Mouse (Mus musculus) thymus, postnatal 14 days (tissue): Measurements from ENCODE around the gene Hmgn1.
"Not testable (repeated sequence)": the region's sequence is repeated elsewhere in the genome, so short reads cannot be mapped to it uniquely, and the experiment has no call there.

Experiments used
- DNase-seq: peaks from one replicate; pipeline ENCODE4 v3.0.0; 2021

Hmgn1 gene

DNA sequence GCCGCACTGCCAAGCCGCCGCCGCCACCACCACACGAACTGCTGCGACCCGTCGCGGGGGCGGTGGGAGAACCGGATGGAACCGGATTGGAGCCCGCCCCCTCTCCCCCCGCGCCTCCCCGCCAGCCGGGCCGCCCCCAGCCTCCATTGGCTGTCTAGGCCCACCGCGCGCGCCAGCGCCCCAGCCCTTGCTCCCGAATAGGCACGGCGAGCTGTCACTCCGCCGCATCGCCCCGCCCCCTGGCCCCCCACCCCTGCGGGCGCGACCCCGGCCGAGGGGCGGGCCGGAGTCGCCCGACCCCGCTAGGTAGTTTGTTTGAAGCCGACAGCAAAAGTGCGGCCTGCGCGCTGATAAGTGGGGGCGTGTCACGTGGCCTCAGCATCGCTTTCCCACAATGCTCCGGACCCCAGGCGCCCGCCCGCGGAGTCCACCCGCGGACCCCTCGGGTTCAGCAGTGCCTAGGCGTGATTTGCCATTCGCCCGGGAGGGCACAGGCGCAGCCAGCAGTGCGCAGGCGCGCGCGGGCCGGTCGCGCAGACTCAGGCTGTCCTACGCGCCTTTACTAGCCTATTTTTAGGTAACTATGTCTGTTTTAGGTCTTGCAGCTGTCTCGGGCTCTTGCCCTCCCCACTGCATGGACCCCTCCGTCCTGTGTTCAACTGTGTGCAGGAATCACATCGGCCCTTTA is at the start of gene Hmgn1:
Gene Hmgn1 (minus strand): TSS at position 73 of the 688 bp plus-strand sequence.
- peak; percentile 96 for DNase-seq

DNA sequence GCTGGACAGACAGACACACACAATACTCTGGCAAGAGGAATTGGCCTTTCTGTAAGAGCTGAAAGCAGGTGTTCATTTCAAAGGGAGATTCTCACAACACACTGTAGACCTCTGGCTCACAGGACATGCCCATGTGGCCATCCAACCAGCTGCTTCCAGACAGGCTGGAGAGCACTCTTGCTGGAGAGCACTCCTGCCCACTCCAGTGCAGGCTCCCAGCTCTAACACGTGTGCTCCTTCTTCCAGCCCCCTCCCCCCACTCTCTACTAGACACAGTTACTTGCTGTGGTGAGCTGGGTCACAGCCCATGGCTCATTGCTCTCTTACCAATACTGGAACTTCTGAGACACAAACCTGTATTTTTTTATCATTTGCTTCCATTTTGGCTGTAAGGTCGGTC is 47.9 kb upstream of the Hmgn1 start:
- no peak for DNase-seq

DNA sequence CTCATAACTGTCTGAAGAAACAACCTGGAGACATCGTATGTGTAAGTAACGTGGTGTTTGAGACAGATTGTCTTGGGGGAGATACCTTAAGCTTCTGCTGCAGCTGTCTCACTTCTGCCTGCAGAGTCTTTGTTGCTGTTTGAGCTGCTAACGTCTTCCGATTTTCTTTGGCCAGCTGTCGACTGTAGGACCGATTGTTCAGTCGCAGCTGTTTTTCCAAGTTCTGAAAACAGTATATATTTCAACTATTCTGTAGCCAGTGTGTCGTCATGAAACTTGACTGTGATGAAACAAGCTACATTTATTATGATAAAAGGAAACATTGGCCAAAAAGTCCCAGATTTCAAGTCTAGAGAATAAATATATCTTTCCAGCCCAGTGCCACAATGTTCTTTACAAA is 46.1 kb upstream of the Hmgn1 start:
- no peak for DNase-seq

DNA sequence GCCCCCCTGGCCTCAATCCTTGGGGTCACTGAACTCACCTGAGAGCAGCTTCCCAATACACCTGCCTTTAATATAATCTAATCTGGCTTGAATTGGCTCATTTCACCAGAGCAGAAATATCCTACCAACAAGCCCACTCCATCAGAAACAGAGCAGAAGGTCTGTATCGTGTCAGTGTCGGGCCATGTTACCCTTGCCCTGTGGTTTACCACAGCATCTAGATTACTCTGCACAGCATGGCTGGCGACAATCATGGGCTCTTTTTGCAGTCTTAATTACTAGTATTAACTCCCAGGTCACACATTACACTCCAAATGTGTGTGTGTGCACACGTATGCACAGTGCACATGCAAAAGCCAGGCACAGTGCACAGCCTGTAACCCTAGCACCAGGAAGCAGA is 41.3 kb upstream of the Hmgn1 start:
- no peak for DNase-seq

DNA sequence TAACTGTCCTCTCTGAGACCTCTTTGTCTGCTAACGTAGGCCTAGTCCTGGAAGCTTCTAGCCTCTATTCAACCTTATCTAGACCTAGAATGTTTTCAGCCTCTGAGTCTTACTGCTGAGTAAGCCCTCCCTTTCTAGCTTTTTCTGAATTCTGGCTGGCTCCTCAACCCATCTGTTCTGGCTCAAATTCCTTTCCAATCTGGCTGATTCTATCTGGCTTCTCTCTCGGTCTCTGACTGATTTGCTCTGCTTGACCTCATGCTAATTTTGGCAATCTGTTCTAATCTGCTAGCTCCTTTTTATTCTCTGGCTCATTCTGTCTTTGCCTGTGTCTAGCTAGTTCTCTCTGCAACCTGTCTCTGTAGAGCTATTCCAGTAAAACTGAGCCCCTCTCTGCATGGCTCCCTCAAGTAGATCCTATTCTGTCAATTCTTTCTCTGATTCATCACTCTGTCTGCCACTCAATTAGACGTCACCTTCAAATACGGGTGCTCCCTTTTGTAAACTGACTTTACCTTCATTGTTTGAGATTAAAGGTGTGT is 38.3 kb upstream of the Hmgn1 start:
- DNase-seq = no peak

DNA sequence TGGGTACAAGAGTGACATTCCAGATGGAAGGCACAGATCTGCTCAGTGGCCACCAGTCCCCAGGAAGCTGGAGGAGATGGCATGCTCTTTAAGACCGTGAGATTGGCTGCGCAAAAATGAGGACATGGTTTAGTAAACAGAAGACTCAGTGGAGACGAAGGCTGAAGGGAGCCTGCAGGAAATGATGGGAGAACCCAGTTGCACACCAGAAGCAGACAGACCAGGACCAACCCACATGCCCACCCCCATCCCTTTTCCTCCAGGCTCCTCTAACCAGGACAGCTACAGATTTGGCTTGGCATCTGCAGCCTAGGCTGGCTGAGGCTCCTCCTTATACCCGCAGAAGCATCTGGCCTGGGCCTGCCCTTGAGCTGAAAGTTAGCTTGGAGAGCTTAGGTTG is 33.8 kb upstream of the Hmgn1 start:
- DNase-seq = no peak

DNA sequence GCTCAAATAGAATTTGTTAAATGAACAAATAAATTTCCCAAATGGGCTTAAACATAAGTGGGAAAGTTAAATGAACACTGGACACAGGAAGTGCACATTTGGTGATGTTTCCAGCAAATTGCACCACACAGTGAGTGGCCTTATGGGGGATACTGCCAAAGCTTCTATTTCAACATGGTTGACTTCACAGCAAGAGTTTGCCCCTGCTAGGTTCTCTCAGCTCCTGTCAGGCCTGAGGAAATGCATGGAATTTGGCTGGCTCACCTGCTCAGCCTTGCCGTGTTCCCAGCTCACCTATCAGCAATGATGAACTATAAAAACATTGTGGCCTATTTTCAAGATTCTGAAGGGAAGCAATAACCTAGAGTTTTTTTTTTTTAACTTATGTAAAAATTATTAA is 33.4 kb upstream of the Hmgn1 start:
- no peak for DNase-seq

DNA sequence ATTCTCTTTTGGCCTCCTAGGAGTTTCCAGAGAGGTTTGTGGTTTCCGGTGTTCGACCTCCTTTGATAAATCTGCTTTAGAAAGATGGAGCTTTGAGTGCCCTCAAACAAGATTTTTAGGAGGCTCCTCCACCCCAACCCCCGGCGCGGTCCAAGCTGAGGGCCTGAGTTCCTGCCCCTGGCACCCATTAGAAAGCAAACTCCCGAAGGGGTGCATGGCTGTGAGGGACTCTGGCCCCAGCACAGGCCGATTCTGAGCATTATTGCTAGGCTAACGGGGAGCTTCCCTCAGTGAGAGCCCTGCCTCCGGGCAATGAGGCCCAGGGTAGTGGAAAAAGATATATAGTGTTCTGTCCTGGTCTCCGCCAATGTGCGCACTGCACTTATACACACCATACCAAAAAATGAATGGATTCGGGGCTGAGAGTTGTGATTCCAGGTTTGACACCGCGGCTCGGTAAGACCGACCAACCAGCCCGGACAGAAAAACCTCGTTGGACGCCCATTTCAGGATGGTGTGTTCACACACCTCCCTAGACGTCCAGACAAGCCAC is 32.3 kb upstream of the Hmgn1 start:
- DNase-seq = peak; percentile 11

DNA sequence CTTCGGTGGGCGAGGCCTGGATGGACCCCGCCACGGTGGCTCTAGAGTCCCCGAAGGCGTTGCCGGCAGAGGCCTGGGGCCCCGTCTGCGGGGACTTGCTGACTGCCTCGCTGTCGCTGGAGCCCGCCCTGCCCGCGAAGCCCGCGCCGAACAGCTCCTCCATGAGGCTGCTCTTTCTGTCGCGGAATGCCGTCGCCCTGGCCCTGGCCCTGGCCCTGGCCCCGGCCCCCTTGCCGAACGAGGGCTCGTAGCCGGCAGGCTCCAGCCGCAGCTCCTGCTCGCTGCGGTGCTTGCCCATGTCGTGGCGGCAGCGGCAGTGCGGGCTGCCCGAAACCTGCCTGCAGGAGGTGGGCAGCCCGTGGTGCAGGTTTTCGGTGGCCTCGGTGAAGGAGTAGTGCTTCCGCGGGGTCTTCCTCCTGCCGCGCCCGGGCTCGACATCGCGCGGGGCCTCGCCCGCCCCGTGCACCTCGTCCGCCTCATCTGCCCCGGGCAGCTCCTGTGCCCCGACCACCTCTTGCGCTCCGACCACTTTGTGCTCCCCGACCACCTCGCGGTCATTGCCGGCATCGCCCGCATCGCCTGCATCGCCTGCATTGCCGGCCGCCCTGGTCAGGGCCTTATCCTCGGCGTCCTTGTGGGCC is 31.7 kb upstream of the Hmgn1 start:
- peak; percentile 68 for DNase-seq

DNA sequence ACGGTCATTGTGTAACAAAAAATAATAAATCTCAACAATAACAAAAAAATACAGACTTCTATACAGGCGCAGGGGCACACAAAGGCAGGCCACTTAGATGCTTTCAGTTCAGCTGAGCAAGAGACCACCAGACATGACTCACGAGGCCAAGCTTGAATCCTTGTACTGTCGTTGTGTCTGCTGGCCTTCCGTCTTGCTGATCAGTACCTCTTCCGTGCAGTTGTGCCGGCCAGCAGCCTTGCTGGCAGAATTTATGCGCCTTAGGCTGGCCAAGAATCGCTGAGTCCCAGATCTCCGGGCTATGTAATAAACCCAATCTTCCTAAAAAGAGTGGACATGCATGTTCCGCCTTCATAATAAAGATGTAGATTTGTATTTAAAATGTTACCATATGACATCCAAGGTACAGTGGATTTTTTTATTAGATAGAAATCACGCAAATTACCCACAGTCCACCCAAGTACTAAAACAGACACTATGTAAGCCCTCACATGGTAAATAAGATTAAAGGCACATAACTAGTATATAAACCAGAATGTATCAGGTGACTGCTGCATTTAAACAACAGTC is 31.1 kb upstream of the Hmgn1 start:
- DNase-seq = no peak

DNA sequence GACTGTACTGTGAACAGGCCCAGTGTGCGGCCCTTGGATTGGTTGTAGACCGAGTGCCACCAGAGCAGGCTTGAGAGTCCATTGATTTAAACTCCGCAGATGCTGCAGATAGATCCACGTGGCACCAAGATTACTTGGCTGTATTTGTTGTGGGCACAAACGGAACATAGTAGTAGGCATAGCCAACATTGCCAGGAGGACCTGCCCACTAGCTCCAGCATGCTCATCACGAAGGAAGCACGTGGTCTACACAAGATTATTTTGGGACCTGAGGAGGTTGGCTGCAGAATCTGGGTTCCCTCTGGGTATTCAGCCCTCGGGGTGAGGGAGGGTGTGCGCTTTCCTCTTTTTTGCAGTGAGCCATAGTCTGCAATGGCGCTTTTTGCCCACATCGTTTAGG is 29.6 kb upstream of the Hmgn1 start:
- DNase-seq = no peak

DNA sequence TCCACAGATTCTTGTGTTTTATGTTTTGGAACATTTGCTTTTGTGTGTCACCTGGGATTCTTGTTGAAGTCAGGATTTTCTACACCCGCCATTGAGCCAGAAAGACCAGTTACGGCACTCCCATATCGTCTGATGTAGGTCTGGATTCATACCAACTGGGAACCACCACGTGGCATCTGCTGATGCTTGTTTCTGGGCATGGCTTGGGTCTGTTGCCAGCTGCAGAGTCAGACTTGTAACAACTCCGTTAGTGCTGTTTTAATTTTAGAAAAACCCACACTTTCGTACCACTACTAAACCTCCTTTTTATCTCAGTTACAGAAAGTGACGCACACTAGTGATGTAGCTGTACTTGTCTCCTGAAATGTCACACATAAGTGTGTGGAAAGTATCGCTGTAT is 28.5 kb upstream of the Hmgn1 start:
- no peak for DNase-seq

DNA sequence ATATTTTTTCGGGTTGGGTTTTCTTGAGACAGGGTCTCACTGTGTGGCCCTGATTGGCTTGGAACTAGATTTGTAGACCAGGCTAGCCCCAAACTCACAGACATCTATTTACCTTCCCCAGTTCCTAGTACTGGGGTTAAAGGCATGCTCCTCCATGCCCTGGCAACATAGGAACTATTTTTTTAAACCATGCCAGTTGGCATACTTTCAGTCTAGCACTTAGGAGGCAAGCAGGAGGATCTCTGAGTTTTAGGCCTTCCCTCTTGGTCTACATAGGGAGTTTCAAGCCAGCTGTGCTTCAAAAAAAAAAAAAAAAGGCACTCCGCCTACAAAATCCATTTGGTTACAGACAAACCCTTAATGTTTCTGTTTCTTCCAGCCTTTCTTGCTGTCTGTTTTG is 26.9 kb upstream of the Hmgn1 start:
- no peak for DNase-seq

DNA sequence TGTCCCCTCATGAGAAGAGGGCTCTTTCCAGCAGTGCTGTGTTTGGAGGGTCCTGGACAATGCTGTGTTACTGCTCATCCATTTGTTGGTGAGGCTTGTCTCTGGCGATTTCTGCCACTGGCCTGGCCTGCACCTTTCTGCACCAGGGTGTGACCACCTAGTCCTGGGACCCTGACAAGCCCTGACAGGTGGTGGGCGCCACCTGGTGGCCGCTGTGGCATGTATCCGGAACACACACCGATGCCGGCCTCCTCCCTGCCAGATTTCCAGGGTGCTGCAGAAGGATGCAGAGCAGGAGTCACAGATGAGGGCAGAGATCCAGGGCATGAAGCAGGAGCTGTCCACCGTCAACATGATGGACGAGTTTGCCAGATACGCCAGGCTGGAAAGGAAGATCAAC is 24.0 kb upstream of the Hmgn1 start:
- peak; percentile 81 for DNase-seq

DNA sequence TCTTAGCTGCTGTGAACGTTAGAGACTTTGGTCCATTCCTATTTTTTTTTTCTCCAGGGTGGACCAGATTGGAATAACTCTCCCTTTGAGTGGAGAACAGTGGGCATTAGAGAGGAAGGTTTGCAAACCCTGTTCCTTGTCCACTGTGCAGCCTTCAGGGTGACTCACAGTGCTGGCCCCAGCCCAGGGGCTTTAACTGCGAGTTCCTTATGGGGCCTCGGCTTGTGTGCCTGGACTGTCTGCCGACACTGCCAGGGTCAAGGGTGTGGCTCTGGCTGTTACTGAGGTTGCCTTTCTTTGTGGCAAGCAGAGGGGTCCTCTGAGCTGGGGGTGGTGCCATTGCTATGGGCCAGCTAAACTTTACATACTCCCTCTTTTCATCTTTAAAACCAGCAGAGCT is 23.5 kb upstream of the Hmgn1 start:
- DNase-seq = no peak

DNA sequence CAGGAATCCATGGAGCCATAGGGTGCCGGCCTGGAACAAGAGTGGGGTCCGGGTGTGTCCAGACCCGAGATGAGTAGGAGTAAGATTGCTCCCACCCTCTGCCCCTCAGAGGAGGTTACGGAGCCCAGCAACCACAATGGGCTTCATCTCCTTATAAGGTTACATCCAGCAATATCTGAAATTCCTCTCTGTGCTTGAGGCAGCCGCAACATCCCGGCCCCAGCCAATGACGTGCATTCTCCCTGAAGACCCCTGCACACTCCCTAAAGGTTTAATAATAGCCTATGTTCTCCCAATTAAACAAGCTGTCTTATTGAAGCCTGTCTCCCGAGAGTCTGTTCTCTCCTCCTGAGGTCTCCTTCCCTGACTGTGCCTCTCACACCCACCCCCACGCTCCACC is 21.8 kb upstream of the Hmgn1 start:
- no peak for DNase-seq

DNA sequence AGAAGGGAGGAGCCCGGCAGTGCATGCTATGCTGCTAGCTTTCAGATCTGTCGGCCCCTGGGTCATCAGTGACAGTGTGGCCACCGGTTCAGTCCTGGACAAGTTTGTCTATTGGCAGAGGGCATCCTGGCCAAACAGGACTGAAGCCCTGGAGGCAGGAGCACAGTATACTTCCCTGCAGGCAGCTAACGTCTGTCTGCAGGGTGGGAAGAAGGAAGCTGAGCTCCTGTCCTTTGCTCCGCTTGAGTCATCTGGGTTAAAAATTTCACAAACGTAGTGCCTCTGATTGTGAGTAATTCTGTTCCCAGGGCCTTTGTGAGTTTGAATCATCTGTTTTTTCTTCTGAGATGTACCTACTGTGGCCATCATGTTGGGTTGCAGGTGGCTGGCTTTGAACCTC is 21.3 kb upstream of the Hmgn1 start:
- no peak for DNase-seq

DNA sequence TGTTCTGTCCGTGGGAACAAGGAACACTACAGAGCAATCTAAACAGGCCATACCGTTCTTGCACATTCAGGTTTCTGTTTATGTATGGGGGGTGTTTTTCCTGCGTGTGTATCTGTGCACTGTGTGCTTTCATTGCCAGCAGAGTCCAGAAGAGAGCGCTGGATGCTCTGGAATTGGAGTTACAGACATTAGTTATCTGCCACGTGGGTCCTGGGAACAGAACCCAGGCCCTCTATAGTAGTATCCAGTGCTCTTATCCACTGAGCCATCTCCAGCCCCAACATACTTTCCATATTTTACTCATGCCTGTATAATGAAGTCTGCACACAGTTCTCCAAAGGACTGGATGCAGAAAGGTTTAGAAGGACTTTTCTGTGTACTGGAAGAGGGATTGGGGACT is 18.3 kb upstream of the Hmgn1 start:
- no peak for DNase-seq

DNA sequence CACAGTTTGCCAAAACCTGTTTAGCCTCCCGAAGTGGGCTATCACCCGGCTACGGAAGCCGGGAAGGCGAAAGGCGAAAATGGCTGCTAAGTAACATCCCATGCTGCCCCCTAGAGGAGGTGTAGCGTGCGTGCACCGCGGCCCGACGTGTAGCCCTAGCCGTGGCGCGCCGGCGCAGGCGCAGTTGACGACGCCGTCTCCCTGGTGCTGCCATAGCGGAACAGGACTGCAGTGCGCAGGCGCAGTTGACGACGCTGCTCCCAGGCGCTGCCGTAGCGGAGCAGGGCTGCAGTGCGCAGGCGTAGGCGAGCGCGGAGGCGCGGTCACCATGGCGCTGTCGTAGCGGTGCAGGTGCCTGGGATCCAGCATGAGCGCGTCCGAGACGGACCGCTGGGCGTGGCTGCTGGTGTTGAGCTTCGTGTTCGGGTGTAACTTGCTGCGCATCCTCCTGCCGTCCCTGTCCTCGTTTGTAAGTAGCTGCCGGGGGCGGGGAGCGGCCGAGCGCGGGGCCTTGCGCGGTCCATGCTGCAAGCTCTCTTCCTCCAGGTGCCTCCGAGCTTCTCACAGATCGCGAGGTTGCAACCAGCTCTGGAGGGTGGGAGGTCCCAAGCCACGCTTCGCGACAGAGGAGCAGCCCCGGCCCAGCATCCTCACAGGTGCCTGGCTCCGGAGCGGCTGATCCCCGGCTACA is 17.7 kb upstream of the Hmgn1 start, which contains the start of gene Wrb:
Gene Wrb (plus strand): TSS at position 298 of the 691 bp plus-strand sequence.
- peak; percentile 100 for DNase-seq

DNA sequence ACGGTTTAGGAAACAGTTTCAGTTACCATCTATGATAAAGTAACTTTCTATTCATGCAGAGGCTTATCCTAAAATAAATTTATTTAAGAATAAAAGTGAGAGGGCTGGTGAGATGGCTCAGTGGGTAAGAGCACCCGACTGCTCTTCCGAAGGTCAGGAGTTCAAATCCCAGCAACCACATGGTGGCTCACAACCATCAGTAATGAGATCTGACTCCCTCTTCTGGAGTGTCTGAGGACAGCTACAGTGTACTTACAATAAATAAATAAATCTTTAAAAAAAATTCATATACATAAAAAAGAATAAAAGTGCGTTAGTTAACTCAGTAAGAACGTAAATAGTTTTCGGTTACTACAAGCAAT is 17.2 kb upstream of the Hmgn1 start:
- not testable (repeated sequence) for DNase-seq

DNA sequence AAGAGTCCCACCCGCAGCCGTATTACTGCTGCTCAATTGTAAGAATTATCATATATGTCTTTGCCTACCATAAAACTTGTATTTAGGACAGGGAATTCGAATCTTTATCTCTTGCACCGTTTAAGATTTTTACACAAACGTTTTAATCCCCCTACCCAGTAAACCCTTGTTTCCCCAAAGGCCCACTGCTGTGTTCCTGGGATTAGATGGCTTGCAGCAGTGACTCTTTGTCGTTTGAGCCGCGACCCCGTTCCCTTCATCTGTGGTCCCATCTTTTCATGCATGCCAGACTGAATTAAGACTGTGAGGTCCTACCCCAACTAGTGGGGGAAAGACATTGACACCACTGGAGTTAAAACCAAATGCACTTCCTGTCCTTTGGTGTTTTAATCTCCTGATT is 937 bp upstream of the Hmgn1 start:
- DNase-seq = no peak

DNA sequence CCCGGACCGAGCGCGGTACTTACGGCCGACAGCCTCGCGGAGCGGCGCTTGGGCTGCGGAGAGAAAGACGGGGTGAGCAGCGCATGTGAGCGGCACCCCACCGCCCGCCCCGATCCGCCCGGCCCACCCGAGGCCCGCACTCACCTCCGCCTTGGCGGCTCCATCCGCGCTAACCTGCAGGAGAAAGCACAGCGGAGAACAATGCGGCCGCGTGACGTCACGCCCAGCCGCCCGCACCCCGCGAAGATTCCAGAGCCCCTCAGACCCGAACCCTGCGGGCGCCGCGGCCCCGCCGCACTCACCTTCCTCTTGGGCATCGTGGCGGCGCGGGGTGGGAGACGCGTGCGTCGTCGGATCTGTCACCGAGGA is 257 bp downstream of the Hmgn1 start:
- no peak for DNase-seq

DNA sequence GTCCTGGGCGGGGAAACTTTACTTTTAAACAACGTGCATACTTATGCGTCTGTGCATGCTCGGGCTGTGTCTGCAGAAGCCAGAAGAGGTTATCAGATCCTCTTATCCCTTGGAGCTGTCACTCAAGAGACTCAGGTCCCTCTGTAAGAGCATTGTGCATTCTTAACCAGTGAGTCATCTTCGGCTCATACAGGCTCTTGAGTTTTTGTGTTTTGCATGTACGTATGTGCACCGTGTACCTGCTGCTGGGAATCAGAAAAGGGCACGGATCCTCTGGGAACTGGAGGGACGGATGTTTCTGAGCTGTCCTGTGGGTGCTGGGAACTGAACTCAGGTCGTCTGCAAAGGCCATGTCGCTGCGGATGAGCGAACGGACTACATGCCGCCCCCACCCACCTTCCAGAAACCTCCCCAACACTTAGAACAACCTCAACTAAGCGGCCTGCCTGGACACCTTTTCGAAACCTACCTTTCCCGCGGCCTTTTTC is 801 bp downstream of the Hmgn1 start:
- DNase-seq = peak; percentile 39
